Mouse (Mus musculus): ENCODE measurements at regions not wholly inside any gene's neighbourhood (a gene's known extent, or its start where the extent isn't known, plus 50 kb on each side); places are given as distances from the start of the nearest gene placed in this dataset.
A peak's percentile ranks its signal among the peaks of the same experiment; 100 is the strongest.

- ATAC-seq (ENCODE audit: low FRiP score, low TSS enrichment) (peak; percentile 71), DNase-seq (peak; percentile 61)
- 24% methylated on average over 12 of the region's 12 CpGs for WGBS
- Histone ChIP-seq H3K36me3 (ENCODE audit: control insufficient read depth, insufficient read depth, low read length) (no peaks in the 10 kb centered on the region), H3K4me2 (ENCODE audit: low read length) (no peak overlapping the region), H3K4me1 (ENCODE audit: control insufficient read depth, insufficient read depth, low read length) (no peaks in the 10 kb centered on the region), H3K9me3 (ENCODE audit: control insufficient read depth, low read length) (no peaks in the 10 kb centered on the region), H3K27ac (replicated peaks; ENCODE audit: low read depth, low read length) (no peak overlapping the region), H3K9ac (replicated peaks; ENCODE audit: low read length) (no peak overlapping the region), H3K27me3 (ENCODE audit: control insufficient read depth, insufficient read depth, low read length) (no peaks in the 10 kb centered on the region), H3K4me3 (replicated peaks; ENCODE audit: low read depth, low read length) (no peak overlapping the region)
Measured at GRCm38 (mm10) chr1:13834860-13835840, 2258.0 kb downstream of the 4930444P10Rik start.

- Histone ChIP-seq H3K4me3 (replicated peaks; ENCODE audit: low read depth, low read length) (no peak overlapping the region), H3K4me1 (ENCODE audit: control insufficient read depth, insufficient read depth, low read length) (no peaks in the 10 kb centered on the region), H3K36me3 (ENCODE audit: control insufficient read depth, insufficient read depth, low read length) (no peaks in the 10 kb centered on the region), H3K9ac (replicated peaks; ENCODE audit: low read length) (no peak overlapping the region), H3K27ac (replicated peaks; ENCODE audit: low read depth, low read length) (no peak overlapping the region), H3K9me3 (ENCODE audit: control insufficient read depth, low read length) (no peaks in the 10 kb centered on the region), H3K27me3 (ENCODE audit: control insufficient read depth, insufficient read depth, low read length) (no peaks in the 10 kb centered on the region), H3K4me2 (ENCODE audit: low read length) (no peak overlapping the region)
- 53% methylated on average over 4 of the region's 4 CpGs for WGBS
- DNase-seq (no peak), ATAC-seq (ENCODE audit: low FRiP score, low TSS enrichment) (no peak)
Measured at GRCm38 (mm10) chr1:13807786-13808185, 2285.3 kb downstream of the 4930444P10Rik start.

DNA sequence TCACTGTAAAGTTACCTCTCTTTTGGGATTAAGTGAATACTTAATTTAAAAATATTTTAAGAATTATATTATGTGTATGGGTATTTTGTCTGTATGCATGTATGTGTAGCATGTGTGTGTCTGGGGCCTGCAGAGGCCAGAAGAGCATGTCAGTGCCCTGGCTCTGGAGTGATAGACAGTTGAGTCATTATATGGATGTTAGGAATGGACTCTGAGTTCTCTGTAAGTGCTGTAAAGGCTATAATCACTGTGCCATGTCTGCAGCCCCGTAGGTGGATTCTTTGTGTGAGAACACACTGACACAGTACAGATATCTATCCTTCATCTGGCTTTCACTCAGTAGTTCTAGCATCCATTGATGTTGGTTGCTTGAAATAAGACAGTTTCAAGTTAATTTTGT, 2292.7 kb downstream of the 4930444P10Rik start:
- Histone ChIP-seq H3K9me3 (ENCODE audit: control insufficient read depth, low read length) (no peaks in the 10 kb centered on the region), H3K27me3 (ENCODE audit: control insufficient read depth, insufficient read depth, low read length) (no peaks in the 10 kb centered on the region), H3K4me2 (ENCODE audit: low read length) (no peak overlapping the region), H3K4me3 (replicated peaks; ENCODE audit: low read depth, low read length) (no peak overlapping the region), H3K9ac (replicated peaks; ENCODE audit: low read length) (no peak overlapping the region), H3K4me1 (ENCODE audit: control insufficient read depth, insufficient read depth, low read length) (no peaks in the 10 kb centered on the region), H3K27ac (replicated peaks; ENCODE audit: low read depth, low read length) (no peak overlapping the region), H3K36me3 (ENCODE audit: control insufficient read depth, insufficient read depth, low read length) (no peaks in the 10 kb centered on the region)
- DNase-seq, result no peak
- no peak for ATAC-seq (ENCODE audit: low FRiP score, low TSS enrichment)
- 84% methylated on average over 1 of the region's 1 CpGs for WGBS

GRCm38 (mm10) chr1:13798848-13799247, 2294.3 kb downstream of the 4930444P10Rik start:
- no peaks in the 10 kb centered on the region for H3K36me3 ChIP-seq (ENCODE audit: control insufficient read depth, insufficient read depth, low read length)
- ATAC-seq (ENCODE audit: low FRiP score, low TSS enrichment), result no peak

DNA sequence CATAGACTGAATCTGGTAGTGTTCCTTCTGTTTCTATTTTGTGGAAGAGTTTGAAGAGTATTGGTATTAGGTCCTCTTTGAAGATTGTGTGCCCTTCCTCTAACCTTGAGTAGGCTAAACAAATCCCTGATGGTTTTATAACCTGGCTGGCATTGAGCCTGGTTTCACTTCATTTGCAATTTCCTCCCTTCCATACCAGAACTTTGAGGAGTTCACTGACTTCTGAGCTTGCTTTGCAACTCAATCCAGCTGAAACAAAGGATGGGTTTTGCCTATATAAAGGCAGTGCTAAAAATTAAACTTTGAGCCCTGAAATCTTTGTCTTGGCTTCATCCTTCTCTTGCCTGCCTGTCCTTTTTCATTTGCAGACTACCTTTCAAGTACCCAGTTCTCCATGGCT, 2297.9 kb downstream of the 4930444P10Rik start:
- H3K27ac ChIP-seq (replicated peaks; ENCODE audit: low read depth, low read length), result no peak overlapping the region
- DNase-seq, result no peak
- no peaks in the 10 kb centered on the region for H3K4me1 ChIP-seq (ENCODE audit: control insufficient read depth, insufficient read depth, low read length)
- H3K4me2 ChIP-seq (ENCODE audit: low read length), result no peak overlapping the region
- no peak for ATAC-seq (ENCODE audit: low FRiP score, low TSS enrichment)
- H3K9me3 ChIP-seq (ENCODE audit: control insufficient read depth, low read length), result 0 out of 2 replicates have a peak, but pooled peaks cover 15% of the 10 kb centered on the region
- no peaks in the 10 kb centered on the region for H3K36me3 ChIP-seq (ENCODE audit: control insufficient read depth, insufficient read depth, low read length)
- H3K4me3 ChIP-seq (replicated peaks; ENCODE audit: low read depth, low read length), result no peak overlapping the region
- no peak overlapping the region for H3K9ac ChIP-seq (replicated peaks; ENCODE audit: low read length)
- H3K27me3 ChIP-seq (ENCODE audit: control insufficient read depth, insufficient read depth, low read length), result no peaks in the 10 kb centered on the region

More at GRCm38 (mm10) chr1:13798848-13799247, 2294.3 kb downstream of the 4930444P10Rik start:
- no peak for DNase-seq
- H3K4me1 ChIP-seq (ENCODE audit: control insufficient read depth, insufficient read depth, low read length), result no peaks in the 10 kb centered on the region
- no peaks in the 10 kb centered on the region for H3K27me3 ChIP-seq (ENCODE audit: control insufficient read depth, insufficient read depth, low read length)
- no peak overlapping the region for H3K4me2 ChIP-seq (ENCODE audit: low read length)
- no peak overlapping the region for H3K9ac ChIP-seq (replicated peaks; ENCODE audit: low read length)
- WGBS, result 79% methylated on average over 1 of the region's 1 CpGs
- no peak overlapping the region for H3K4me3 ChIP-seq (replicated peaks; ENCODE audit: low read depth, low read length)
- no peak overlapping the region for H3K27ac ChIP-seq (replicated peaks; ENCODE audit: low read depth, low read length)
- no peaks in the 10 kb centered on the region for H3K9me3 ChIP-seq (ENCODE audit: control insufficient read depth, low read length)

DNA sequence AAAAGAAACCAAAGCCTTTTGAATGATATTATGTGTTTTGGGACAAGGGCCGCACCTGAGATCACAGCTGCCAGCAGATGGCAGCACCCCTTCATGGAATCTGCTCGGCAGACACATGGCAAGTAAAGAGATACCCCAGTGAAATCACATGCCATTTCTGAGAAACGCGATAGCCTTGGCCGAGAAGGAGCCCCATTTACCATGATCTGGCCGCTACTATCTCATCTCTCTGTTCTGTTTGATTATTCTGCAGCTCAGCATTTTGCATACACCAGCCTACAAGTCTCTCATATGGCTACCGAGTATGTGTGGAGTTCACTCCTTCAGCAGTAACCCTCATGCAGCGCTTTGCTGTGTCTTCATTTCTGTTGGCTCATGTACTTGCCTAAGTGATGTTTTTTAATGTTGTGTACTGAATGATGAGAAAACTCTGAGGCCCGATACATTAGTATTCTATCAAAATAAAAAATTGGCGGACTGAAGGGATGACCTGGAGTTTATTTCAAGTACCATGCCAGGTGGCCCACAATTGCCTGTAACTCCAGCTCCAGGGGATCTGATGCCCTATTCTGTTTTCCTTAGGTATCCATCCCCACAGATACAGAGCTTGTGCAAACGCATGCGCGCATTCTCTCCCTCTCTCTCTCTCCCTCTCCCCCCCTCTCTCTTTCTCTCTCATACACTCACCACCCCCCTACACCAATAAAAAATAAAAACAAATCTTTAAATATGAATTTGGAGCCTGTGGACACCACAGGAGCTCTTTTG, 2303.6 kb downstream of the 4930444P10Rik start:
- Histone ChIP-seq H3K4me2 (ENCODE audit: low read length) (peak overlapping the region; percentile 43), H3K4me1 (ENCODE audit: control insufficient read depth, insufficient read depth, low read length) (no peaks in the 10 kb centered on the region), H3K36me3 (ENCODE audit: control insufficient read depth, insufficient read depth, low read length) (no peaks in the 10 kb centered on the region), H3K4me3 (replicated peaks; ENCODE audit: low read depth, low read length) (no peak overlapping the region), H3K9ac (replicated peaks; ENCODE audit: low read length) (no peak overlapping the region), H3K27me3 (ENCODE audit: control insufficient read depth, insufficient read depth, low read length) (no peaks in the 10 kb centered on the region), H3K9me3 (ENCODE audit: control insufficient read depth, low read length) (0 out of 2 replicates have a peak, but pooled peaks cover 15% of the 10 kb centered on the region), H3K27ac (replicated peaks; ENCODE audit: low read depth, low read length) (no peak overlapping the region)
- 39% methylated on average over 13 of the region's 13 CpGs for WGBS
- peak; percentile 93 for DNase-seq
- peak; percentile 89 for ATAC-seq (ENCODE audit: low FRiP score, low TSS enrichment)

- Histone ChIP-seq H3K27ac (replicated peaks; ENCODE audit: low read depth, low read length) (no peak overlapping the region), H3K4me2 (ENCODE audit: low read length) (no peak overlapping the region), H3K4me3 (replicated peaks; ENCODE audit: low read depth, low read length) (no peak overlapping the region), H3K4me1 (ENCODE audit: control insufficient read depth, insufficient read depth, low read length) (no peaks in the 10 kb centered on the region), H3K36me3 (ENCODE audit: control insufficient read depth, insufficient read depth, low read length) (no peaks in the 10 kb centered on the region), H3K9ac (replicated peaks; ENCODE audit: low read length) (no peak overlapping the region), H3K27me3 (ENCODE audit: control insufficient read depth, insufficient read depth, low read length) (no peaks in the 10 kb centered on the region), H3K9me3 (ENCODE audit: control insufficient read depth, low read length) (0 out of 2 replicates have a peak, but pooled peaks cover 8% of the 10 kb centered on the region)
- DNase-seq, result no peak
- 44% methylated on average over 2 of the region's 2 CpGs for WGBS
- no peak for ATAC-seq (ENCODE audit: low FRiP score, low TSS enrichment)
Measured at GRCm38 (mm10) chr1:13787016-13787415, 2306.1 kb downstream of the 4930444P10Rik start.

DNA sequence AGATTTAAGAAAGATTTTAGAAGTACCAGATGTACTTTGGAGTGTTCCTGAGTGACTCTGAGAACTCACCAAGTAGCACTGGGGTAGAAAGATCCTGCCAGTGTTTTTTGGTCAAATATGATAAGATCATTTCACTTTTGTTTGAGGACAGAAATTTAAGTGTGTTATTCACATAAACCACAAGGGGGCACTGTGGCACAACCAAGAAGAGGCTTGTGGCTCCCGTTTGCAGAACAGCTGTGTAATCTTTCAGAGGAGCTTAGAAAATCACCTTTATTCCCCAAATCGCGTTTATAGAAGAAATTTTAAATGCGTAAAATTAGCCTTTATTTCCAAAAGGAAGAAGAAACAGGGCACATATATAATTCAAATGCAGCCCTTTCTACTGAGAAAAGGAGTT, 2308.7 kb downstream of the 4930444P10Rik start:
- ATAC-seq (ENCODE audit: low FRiP score, low TSS enrichment), result no peak
- H3K36me3 ChIP-seq (ENCODE audit: control insufficient read depth, insufficient read depth, low read length), result no peaks in the 10 kb centered on the region
- no peak overlapping the region for H3K4me3 ChIP-seq (replicated peaks; ENCODE audit: low read depth, low read length)
- H3K27me3 ChIP-seq (ENCODE audit: control insufficient read depth, insufficient read depth, low read length), result no peaks in the 10 kb centered on the region
- 6% methylated on average over 4 of the region's 4 CpGs for WGBS
- H3K4me1 ChIP-seq (ENCODE audit: control insufficient read depth, insufficient read depth, low read length), result no peaks in the 10 kb centered on the region
- H3K4me2 ChIP-seq (ENCODE audit: low read length), result no peak overlapping the region
- no peak overlapping the region for H3K9ac ChIP-seq (replicated peaks; ENCODE audit: low read length)
- DNase-seq, result peak; percentile 90
- no peak overlapping the region for H3K27ac ChIP-seq (replicated peaks; ENCODE audit: low read depth, low read length)
- H3K9me3 ChIP-seq (ENCODE audit: control insufficient read depth, low read length), result no peaks in the 10 kb centered on the region
